Mouse (Mus musculus) myocyte (in vitro differentiated cells): ENCODE data around the gene Palm.

Experiments
- CEBPB ChIP-seq: IDR thresholded peaks from 2 replicates; pipeline ENCODE4 v1.6.1; 2011; ENCODE audit warnings: mild to moderate bottlenecking, moderate library complexity; ENCODE audit not compliant: poor library complexity, insufficient read depth, severe bottlenecking
- MAX ChIP-seq: IDR thresholded peaks from one replicate; pipeline ENCODE4 v1.6.1; 2011; ENCODE audit warnings: low read depth, mild to moderate bottlenecking, control low read depth
- MYOD1 ChIP-seq, 3 experiments: IDR thresholded peaks; one replicate each; pipeline ENCODE4 v1.6.1; 2011; ENCODE audit warnings: control low read depth in 2 of 3, low read depth in 2 of 3, mild to moderate bottlenecking in 2 of 3, moderate library complexity in 1 of 3; ENCODE audit not compliant: insufficient read length in 2 of 3, control insufficient read depth in 1 of 3
- MYOG ChIP-seq, 3 experiments: IDR thresholded peaks; one replicate each; pipeline ENCODE4 v1.6.1; 2011; ENCODE audit warnings: control low read depth in 2 of 3, low read depth in 2 of 3, mild to moderate bottlenecking in 2 of 3; ENCODE audit not compliant: insufficient read length in 2 of 3, control insufficient read depth in 1 of 3, insufficient read depth in 1 of 3
- POLR2A ChIP-seq: IDR thresholded peaks from one replicate; pipeline ENCODE4 v1.6.1; 2011; ENCODE audit warnings: low read depth, mild to moderate bottlenecking, control low read depth, moderate library complexity; ENCODE audit not compliant: insufficient read length
- POLR2AphosphoS2 ChIP-seq: IDR thresholded peaks from one replicate; pipeline ENCODE4 v1.6.1; 2011; ENCODE audit warnings: low read depth, control low read depth; ENCODE audit not compliant: insufficient read length
- REST ChIP-seq: IDR thresholded peaks from one replicate; pipeline ENCODE4 v1.6.1; 2011; ENCODE audit warnings: mild to moderate bottlenecking, control low read depth, moderate library complexity; ENCODE audit not compliant: insufficient read depth, insufficient read length
- SRF ChIP-seq: IDR thresholded peaks from one replicate; pipeline ENCODE4 v1.6.1; 2011; ENCODE audit warnings: low read depth; ENCODE audit not compliant: control insufficient read depth, insufficient read length
- TCF12 ChIP-seq: IDR thresholded peaks from one replicate; pipeline ENCODE4 v1.6.1; 2011; ENCODE audit warnings: mild to moderate bottlenecking, control low read depth; ENCODE audit not compliant: poor library complexity, insufficient read depth, severe bottlenecking
- TCF3 ChIP-seq: IDR thresholded peaks from one replicate; pipeline ENCODE4 v1.6.1; 2011; ENCODE audit warnings: low read depth, control low read depth; ENCODE audit not compliant: insufficient read length
- USF1 ChIP-seq: IDR thresholded peaks from one replicate; pipeline ENCODE4 v1.6.1; 2011; ENCODE audit warnings: low read depth, mild to moderate bottlenecking, control low read depth, moderate library complexity

GRCm38 (mm10) chr10:79788386-79789158 is 4.8 kb upstream of the Palm start:
- TF ChIP-seq REST (no peak), POLR2AphosphoS2 (no peak), TCF12 (no peak), CEBPB (no peak), POLR2A (no peak), MYOD1 (IDR thresholded peaks at IDR 0.05; ENCODE audit: control insufficient read depth in 1 of 3, insufficient read length in 2 of 3, low read depth in 2 of 3) (no peak), USF1 (no peak), MAX (no peak), SRF (no peak), MYOG (IDR thresholded peaks at IDR 0.05; ENCODE audit: control insufficient read depth in 1 of 3, insufficient read depth in 1 of 3, insufficient read length in 2 of 3, low read depth in 2 of 3) (no peak), TCF3 (no peak)
